Mouse (Mus musculus) heart, embryonic 14.5 days (tissue): ENCODE results near the gene Nicn1. TPM values are rescaled to one million over a fixed set of nuclear protein-coding genes. Genes with fewer than 3 reads are reported as not detected.

Experiments
- ATAC-seq: fragments of 200-750 bp; cut with Nextera tagmentation; 2 replicates; pipeline ENCODE4 v1.8.0; 2017; ENCODE audit warnings: low read depth, moderate TSS enrichment; ENCODE audit not compliant: insufficient number of reproducible peaks, insufficient read depth, low FRiP score
- H3K27ac ChIP-seq, 2 experiments: fragments of 200-500 bp in 1 of 2; fragments of 300-500 bp in 1 of 2; sonication (generic) in 1 of 2; replicated peaks in 1 of 2; 2 replicates each; pipeline ENCODE4 v1.5.1; 2012 to 2014; ENCODE audit warnings: low read depth in 2 of 2, low read length in 2 of 2, control low read depth in 1 of 2, mild to moderate bottlenecking in 1 of 2, mixed read lengths in 1 of 2; ENCODE audit not compliant: control insufficient read depth in 1 of 2, insufficient read depth in 1 of 2
- H3K27me3 ChIP-seq: fragments of 300-500 bp; sonication (generic); 2 replicates; pipeline ENCODE4 v1.6.1; 2014; ENCODE audit warnings: mild to moderate bottlenecking, low read length, control low read depth; ENCODE audit not compliant: control insufficient read depth, insufficient read depth
- H3K36me3 ChIP-seq: fragments of 300-500 bp; sonication (generic); 2 replicates; pipeline ENCODE4 v1.6.1; 2014; ENCODE audit warnings: mild to moderate bottlenecking, control low read depth, low read length, mixed read lengths; ENCODE audit not compliant: control insufficient read depth, insufficient read depth
- H3K4me1 ChIP-seq, 2 experiments: fragments of 200-500 bp in 1 of 2; fragments of 300-500 bp in 1 of 2; sonication (generic) in 1 of 2; 2 replicates each; pipeline ENCODE4 v1.6.1; 2012 to 2014; ENCODE audit warnings: low read length in 2 of 2, control low read depth in 1 of 2, mixed read lengths in 1 of 2; ENCODE audit not compliant: control insufficient read depth in 2 of 2, insufficient read depth in 2 of 2
- H3K4me2 ChIP-seq: fragments of 300-500 bp; sonication (generic); 2 replicates; pipeline ENCODE4 v1.6.1; 2014; ENCODE audit warnings: mild to moderate bottlenecking, low read length
- H3K4me3 ChIP-seq, 2 experiments: fragments of 200-500 bp in 1 of 2; fragments of 300-500 bp in 1 of 2; sonication (generic) in 1 of 2; 2 replicates each; pipeline ENCODE4 v1.5.1; 2012 to 2014; ENCODE audit warnings: low read length in 2 of 2, mild to moderate bottlenecking in 2 of 2, control low read depth in 1 of 2, low read depth in 1 of 2, moderate library complexity in 1 of 2; ENCODE audit not compliant: control insufficient read depth in 1 of 2, insufficient read depth in 1 of 2
- H3K9ac ChIP-seq: fragments of 300-500 bp; sonication (generic); 2 replicates; pipeline ENCODE4 v1.6.1; 2014; ENCODE audit warnings: mild to moderate bottlenecking, low read length
- H3K9me3 ChIP-seq: fragments of 300-500 bp; sonication (generic); 2 replicates; pipeline ENCODE4 v1.6.1; 2016; ENCODE audit warnings: low read length, control low read depth; ENCODE audit not compliant: control insufficient read depth
- WGBS: fragments of 180-500 bp; shearing (Covaris S2); extraction: QIAGEN DNeasy Blood & Tissue Kit; methylation state at CpG from one replicate; pipeline ENCODE4 v1.1.7; 2014; 5-methylcytosine and 5-hydroxymethylcytosine counted together
- polyA plus RNA-seq: library from polyadenylated mRNA; unstranded; fragments of >200 nt; fragmentation: Nextera tagmentation; extraction: Ambion mirVana; gene quantifications from 2 replicates; pipeline ENCODE4 v1.2.1, GENCODE M21; 2014

Gene Nicn1
- polyA plus RNA-seq, 1 experiment from 2014 or later, result 29.1 TPM

DNA sequence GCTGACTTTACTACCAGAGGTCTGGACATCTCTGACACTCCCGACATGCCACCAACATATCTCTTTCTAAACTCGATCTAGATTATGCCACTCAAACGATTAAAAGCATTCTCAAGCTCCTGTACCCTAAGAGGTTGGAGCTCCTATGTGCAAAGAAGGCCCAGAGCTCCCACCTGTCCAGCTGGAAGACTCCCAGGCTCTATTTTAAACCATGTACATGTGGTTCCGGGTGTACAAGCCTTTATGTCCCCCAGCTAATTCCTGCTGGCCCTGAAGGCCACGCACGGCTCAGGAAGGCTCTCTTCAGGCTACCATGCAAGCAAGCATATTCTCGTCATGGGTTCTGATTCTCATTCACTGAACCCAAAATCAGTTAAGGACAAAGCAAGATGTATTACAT, 28.4 kb upstream of the Nicn1 start:
- 26% methylated on average over 7 of the region's 7 CpGs for WGBS
- H3K9ac ChIP-seq, result peak overlapping the region; percentile 95
- no peak for ATAC-seq
- H3K4me2 ChIP-seq, result peak overlapping the region; percentile 68
- peak overlapping the region; percentile 14 to 97; a peak in 1 of 4 replicates for H3K27ac ChIP-seq
- H3K36me3 ChIP-seq, result no peaks in the 10 kb centered on the region; the same call in 1 of the 2 replicates
- no peaks in the 10 kb centered on the region for H3K27me3 ChIP-seq
- H3K4me3 ChIP-seq, result peak overlapping the region; percentile 82 to 98
- H3K9me3 ChIP-seq, result no peaks in the 10 kb centered on the region
- peaks cover 20 to 58% of the 10 kb centered on the region in 2 experiments for H3K4me1 ChIP-seq

DNA sequence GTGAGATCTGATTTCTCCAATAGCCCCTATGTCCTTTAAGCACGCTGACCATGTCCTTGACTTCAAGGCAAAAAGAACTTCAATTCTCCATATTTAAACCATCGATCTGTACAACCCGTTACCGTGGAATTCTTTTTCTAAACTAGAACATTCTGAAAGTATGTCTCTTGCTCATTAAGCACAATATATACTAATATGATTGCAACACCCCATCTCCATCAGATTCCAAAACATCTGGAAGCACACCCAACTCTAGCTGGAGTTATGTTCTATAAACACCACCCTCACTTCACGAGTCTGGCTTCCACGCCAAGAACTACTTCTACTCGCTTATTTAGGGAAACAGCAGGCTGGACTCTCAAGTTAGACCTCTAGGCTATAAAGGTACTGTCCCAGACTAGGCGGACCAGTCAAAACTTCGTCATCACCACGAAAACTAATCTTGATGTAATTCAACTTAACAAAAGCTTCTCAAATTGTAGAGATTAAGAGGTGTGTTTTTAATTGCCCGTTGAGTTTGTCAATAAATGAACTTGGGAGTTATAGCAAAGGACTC, 27.7 kb upstream of the Nicn1 start:
- Histone ChIP-seq H3K9ac (peak overlapping the region; percentile 95), H3K4me2 (peak overlapping the region; percentile 68), H3K9me3 (no peaks in the 10 kb centered on the region), H3K27ac (peak overlapping the region; percentile 97), H3K4me1 (peaks cover 20 to 56% of the 10 kb centered on the region in 2 experiments), H3K4me3 (peak overlapping the region; percentile 82 to 98), H3K27me3 (no peaks in the 10 kb centered on the region), H3K36me3 (no peaks in the 10 kb centered on the region)
- ATAC-seq, result no peak
- 24% methylated on average over 11 of the region's 11 CpGs for WGBS

DNA sequence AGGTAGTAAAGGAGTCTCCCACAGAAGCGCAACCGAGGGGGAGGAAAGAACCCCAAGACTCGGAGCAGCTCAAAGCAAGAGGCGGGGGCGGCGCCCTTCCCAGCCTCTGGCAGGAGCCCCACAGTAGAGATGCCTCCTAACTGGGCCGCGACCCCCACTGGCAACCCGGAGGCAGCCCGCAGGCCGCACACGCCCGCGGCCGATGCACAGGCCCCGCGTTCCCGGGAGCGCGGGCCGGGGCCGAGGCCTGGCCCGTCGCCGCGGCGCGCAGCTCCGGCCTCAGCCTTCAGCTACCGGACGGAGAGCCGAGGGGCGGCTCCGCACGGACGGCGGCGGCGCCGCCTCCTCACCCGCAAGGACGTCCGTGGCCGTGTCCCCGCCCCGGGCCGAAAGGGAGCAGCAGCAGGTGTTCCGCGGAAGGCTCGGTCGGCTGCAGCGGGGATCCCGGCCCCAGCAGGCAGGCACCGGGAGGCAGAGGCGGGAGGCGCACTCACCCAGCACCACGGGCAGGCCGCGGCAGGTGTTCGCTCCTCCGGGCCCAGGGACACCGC, 27.0 kb upstream of the Nicn1 start:
- peak overlapping the region; percentile 82 to 98 for H3K4me3 ChIP-seq
- H3K9me3 ChIP-seq, result no peaks in the 10 kb centered on the region
- peak overlapping the region; percentile 95 for H3K9ac ChIP-seq
- H3K36me3 ChIP-seq, result no peaks in the 10 kb centered on the region
- peak; percentile 40 for ATAC-seq
- WGBS, result under 1% methylated on average over 58 of the region's 62 CpGs
- H3K4me2 ChIP-seq, result peak overlapping the region; percentile 68
- peak overlapping the region; percentile 97 for H3K27ac ChIP-seq
- peaks cover 23 to 62% of the 10 kb centered on the region in 2 experiments for H3K4me1 ChIP-seq
- no peaks in the 10 kb centered on the region for H3K27me3 ChIP-seq

DNA sequence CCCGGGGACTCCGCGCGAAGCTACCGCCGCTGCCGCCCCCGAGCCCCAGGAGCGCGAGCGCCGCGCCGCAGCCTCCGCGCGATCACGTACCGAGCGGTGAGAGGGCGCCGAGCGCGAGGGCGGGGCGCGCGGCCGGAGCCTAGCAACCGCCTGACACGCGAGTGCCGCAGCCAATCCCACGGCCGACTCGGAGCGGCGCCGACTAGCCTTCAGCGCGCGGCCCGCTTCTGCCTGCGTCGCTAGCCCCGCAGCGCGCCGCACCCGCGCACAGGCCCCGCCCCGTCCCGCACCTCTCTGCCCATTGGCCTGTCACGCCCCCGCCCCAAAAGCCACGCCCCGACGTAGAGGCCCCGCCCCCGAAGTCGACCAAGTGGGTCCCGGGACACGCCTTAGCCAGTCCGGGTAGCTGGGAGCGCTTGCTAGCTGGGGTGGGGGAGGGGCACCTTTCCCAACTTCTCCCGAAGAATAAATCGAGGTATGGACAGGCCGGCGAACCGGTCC, 26.5 kb upstream of the Nicn1 start, which contains the start of gene Dag1:
Gene Dag1 (minus strand): TSS at position 269 of the 501 bp plus-strand sequence.
- peak within 1 kb of the TSS; percentile 97 to 98 for H3K27ac ChIP-seq
- peak; percentile 95 for ATAC-seq
- H3K4me3 ChIP-seq, result peak within 1 kb of the TSS; percentile 82 to 98
- no peaks in the 10 kb centered on the region for H3K27me3 ChIP-seq
- under 1% methylated on average over 60 of the region's 71 CpGs for WGBS
- H3K36me3 ChIP-seq, result no peaks in the 10 kb centered on the region
- H3K9me3 ChIP-seq, result no peaks in the 10 kb centered on the region
- H3K4me2 ChIP-seq, result peak within 1 kb of the TSS; percentile 68
- H3K4me1 ChIP-seq, result peaks cover 27 to 66% of the 10 kb centered on the region in 2 experiments
- H3K9ac ChIP-seq, result peak within 1 kb of the TSS; percentile 95

DNA sequence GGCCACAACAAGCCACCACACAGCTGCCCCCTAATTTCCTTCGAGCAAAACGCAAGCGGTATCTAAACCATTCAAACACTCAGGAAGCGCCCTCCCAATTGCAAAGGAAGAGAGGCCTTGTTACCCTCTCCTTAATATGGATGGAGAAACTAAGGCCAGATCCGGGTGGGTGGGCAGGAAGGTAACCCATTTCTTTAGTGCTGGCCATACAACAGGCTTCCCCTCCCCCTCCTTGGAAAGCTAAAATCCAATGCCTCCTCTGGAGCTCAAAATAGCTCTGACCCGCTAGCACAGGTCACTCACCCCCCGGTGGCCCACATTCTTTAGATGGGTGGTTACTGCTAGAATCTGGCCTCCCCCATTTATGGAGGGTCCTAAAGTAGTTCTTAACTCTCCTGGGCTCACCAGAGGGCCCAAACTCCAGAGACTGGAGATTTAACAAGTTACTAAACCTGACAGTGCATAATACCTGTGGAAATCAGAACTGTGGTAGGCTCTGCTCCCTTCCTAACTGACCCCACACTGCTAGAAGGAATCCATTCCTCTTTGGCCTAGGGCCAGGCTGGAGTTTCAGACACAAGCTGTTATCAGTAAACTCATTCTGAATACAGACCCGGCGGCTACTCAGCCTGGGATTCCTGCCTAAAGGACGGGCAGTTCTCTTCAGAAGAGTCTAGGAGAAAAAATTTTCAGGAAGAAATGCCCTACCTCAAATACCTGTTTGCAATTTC, 25.9 kb upstream of the Nicn1 start:
- ATAC-seq, result peak; percentile 58

DNA sequence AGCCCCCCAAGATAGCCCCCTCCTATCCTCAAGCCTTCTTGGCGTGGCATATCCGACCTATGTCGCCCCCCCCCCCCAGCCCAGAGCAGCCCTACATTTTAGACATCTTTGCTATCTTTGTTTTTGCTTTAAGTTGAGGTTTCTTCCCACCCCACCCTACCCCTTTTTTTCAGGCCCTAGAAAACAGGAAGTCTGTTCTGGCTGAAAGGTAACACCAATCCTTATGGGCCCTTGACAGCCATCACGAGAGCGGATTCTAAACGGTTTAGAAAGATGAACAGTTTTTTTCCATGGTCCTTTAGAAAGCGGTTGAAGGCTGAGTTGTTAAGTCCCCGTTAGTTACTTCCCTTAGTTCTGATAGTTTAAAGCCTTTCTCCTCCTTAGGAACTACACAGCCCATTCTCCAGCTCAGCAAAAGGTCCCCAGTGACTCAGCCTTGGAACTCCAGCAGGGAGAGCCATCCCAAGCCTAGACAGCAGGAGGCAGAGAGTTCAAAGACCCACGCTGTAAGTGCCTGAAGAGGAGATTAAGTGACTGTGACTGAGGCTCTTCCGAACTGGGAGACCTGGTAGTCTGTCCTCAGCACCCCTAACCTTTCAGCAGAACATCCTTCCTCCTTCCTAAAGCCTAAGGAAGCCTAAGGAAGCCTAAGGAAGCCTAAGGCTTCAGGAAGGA, 23.8 kb upstream of the Nicn1 start:
- Histone ChIP-seq H3K9me3 (no peaks in the 10 kb centered on the region), H3K36me3 (no peaks in the 10 kb centered on the region), H3K27me3 (no peaks in the 10 kb centered on the region), H3K4me2 (no peak overlapping the region), H3K27ac (peak overlapping the region in 1 of 2 experiments; percentile 97; a peak in 1 of 4 replicates), H3K9ac (no peak overlapping the region), H3K4me3 (no peak overlapping the region), H3K4me1 (peaks cover 25 to 42% of the 10 kb centered on the region in 2 experiments)
- WGBS, result 60% methylated on average over 10 of the region's 10 CpGs
- no peak for ATAC-seq

More for the DNA sequence above, 25.9 kb upstream of the Nicn1 start:
- no peaks in the 10 kb centered on the region for H3K9me3 ChIP-seq
- H3K36me3 ChIP-seq, result no peaks in the 10 kb centered on the region
- no peaks in the 10 kb centered on the region for H3K27me3 ChIP-seq
- H3K4me3 ChIP-seq, result peak overlapping the region; percentile 82 to 98
- H3K9ac ChIP-seq, result peak overlapping the region; percentile 95
- H3K27ac ChIP-seq, result peak overlapping the region; percentile 97 to 98
- H3K4me1 ChIP-seq, result peaks cover 27 to 60% of the 10 kb centered on the region in 2 experiments
- H3K4me2 ChIP-seq, result peak overlapping the region; percentile 68
- under 1% methylated on average over 10 of the region's 10 CpGs for WGBS

DNA sequence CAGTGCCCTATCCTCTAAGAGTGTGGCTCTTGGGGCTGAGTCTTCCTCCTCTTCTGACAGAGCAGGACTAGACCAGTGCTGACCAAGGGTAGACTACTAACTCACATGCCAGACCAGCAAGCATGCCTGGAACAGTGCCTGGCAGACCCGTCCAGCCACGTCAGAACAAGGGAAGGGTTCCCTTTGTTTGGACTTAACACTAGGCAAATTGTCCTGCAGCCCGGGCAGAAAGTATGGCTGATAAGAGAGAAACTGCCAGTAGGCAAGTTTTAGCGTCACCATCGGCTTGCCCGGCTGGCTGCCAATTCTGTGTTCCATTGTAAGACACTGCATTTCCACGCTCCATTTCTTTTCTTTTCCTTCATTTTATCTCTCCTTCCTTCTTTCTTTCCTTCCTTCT, 22.5 kb upstream of the Nicn1 start:
- H3K4me2 ChIP-seq, result no peak overlapping the region
- H3K9me3 ChIP-seq, result no peaks in the 10 kb centered on the region
- WGBS, result 41% methylated on average over 7 of the region's 7 CpGs
- peak overlapping the region; percentile 70 to 71 for H3K27ac ChIP-seq
- no peak overlapping the region for H3K4me3 ChIP-seq
- H3K27me3 ChIP-seq, result no peaks in the 10 kb centered on the region
- no peak for ATAC-seq
- H3K9ac ChIP-seq, result no peak overlapping the region
- H3K4me1 ChIP-seq, result peaks cover 24 to 38% of the 10 kb centered on the region in 2 experiments
- H3K36me3 ChIP-seq, result no peaks in the 10 kb centered on the region
